Mouse (Mus musculus): Measurements from ENCODE around the gene Gbp8. TPM values are rescaled to one million over a fixed set of nuclear protein-coding genes. Genes with fewer than 3 reads are reported as not detected.
"Not testable (repeated sequence)": the region's sequence is repeated elsewhere in the genome, so short reads cannot be mapped to it uniquely, and the experiment has no call there.

Gene Gbp8
- 1.4 TPM in 2 replicates for polyA plus RNA-seq (2014; fragmentation: Nextera tagmentation; extraction: Ambion mirVana)

- not testable (repeated sequence) for H3K27ac ChIP-seq (ENCODE audit: low read depth, low read length); H3K4me1 ChIP-seq (replicated peaks; ENCODE audit: control insufficient read depth, insufficient read depth, low read length); H3K9ac ChIP-seq (ENCODE audit: low read depth, low read length); H3K4me2 ChIP-seq; H3K9me3 ChIP-seq (ENCODE audit: control insufficient read depth, low read length); H3K27me3 ChIP-seq (replicated peaks; ENCODE audit: control insufficient read depth, insufficient read depth, low read length); ATAC-seq (replicated peaks; ENCODE audit: low FRiP score); H3K36me3 ChIP-seq (ENCODE audit: control insufficient read depth, insufficient read depth, low read length); DNase-seq (ENCODE audit: low spot score); H3K4me3 ChIP-seq (ENCODE audit: low read depth, low read length)
- WGBS: 15% methylated on average over 2 of the region's 2 CpGs
Measured at GRCm38 (mm10) chr5:105139409-105140088, at the start of gene Gbp8, which contains the start of the genes Gbp9 and Gbp4. Gbp8 (minus strand) TSS chr5:105139540. Gbp9 (minus strand) TSS chr5:105139539. Gbp4 (minus strand) TSS chr5:105139586.

GRCm38 (mm10) chr5:105181446-105181845 is 42.1 kb upstream of the Gbp8 start:
- Histone ChIP-seq H3K27ac (ENCODE audit: low read depth, low read length) (no peak overlapping the region), H3K9me3 (ENCODE audit: control insufficient read depth, low read length) (no peaks in the 10 kb centered on the region), H3K4me3 (ENCODE audit: low read depth, low read length) (no peak overlapping the region), H3K4me2 (no peak overlapping the region), H3K4me1 (replicated peaks; ENCODE audit: control insufficient read depth, insufficient read depth, low read length) (no peaks in the 10 kb centered on the region), H3K36me3 (ENCODE audit: control insufficient read depth, insufficient read depth, low read length) (no peaks in the 10 kb centered on the region), H3K27me3 (replicated peaks; ENCODE audit: control insufficient read depth, insufficient read depth, low read length) (no peaks in the 10 kb centered on the region), H3K9ac (ENCODE audit: low read depth, low read length) (no peak overlapping the region)
- no peak for ATAC-seq (replicated peaks; ENCODE audit: low FRiP score)
- no peak for DNase-seq (ENCODE audit: low spot score)

- Histone ChIP-seq H3K4me2 (no peak overlapping the region), H3K27me3 (replicated peaks; ENCODE audit: control insufficient read depth, insufficient read depth, low read length) (no peaks in the 10 kb centered on the region), H3K9me3 (ENCODE audit: control insufficient read depth, low read length) (no peaks in the 10 kb centered on the region), H3K27ac (ENCODE audit: low read depth, low read length) (no peak overlapping the region), H3K4me3 (ENCODE audit: low read depth, low read length) (no peak overlapping the region), H3K4me1 (replicated peaks; ENCODE audit: control insufficient read depth, insufficient read depth, low read length) (no peaks in the 10 kb centered on the region), H3K9ac (ENCODE audit: low read depth, low read length) (no peak overlapping the region), H3K36me3 (ENCODE audit: control insufficient read depth, insufficient read depth, low read length) (no peaks in the 10 kb centered on the region)
- ATAC-seq (replicated peaks; ENCODE audit: low FRiP score) (no peak), DNase-seq (ENCODE audit: low spot score) (no peak)
- WGBS: 72% methylated on average over 5 of the region's 5 CpGs
Measured at GRCm38 (mm10) chr5:105156582-105156981, 17.2 kb upstream of the Gbp8 start.

GRCm38 (mm10) chr5:105154049-105154448 is 14.7 kb upstream of the Gbp8 start:
- no peak for ATAC-seq (replicated peaks; ENCODE audit: low FRiP score)
- no peaks in the 10 kb centered on the region for H3K36me3 ChIP-seq (ENCODE audit: control insufficient read depth, insufficient read depth, low read length)
- H3K4me2 ChIP-seq: no peak overlapping the region
- H3K27me3 ChIP-seq (replicated peaks; ENCODE audit: control insufficient read depth, insufficient read depth, low read length): no peaks in the 10 kb centered on the region
- no peaks in the 10 kb centered on the region for H3K4me1 ChIP-seq (replicated peaks; ENCODE audit: control insufficient read depth, insufficient read depth, low read length)
- no peak overlapping the region for H3K27ac ChIP-seq (ENCODE audit: low read depth, low read length)
- H3K9ac ChIP-seq (ENCODE audit: low read depth, low read length): no peak overlapping the region
- H3K9me3 ChIP-seq (ENCODE audit: control insufficient read depth, low read length): no peaks in the 10 kb centered on the region
- DNase-seq (ENCODE audit: low spot score): no peak
- H3K4me3 ChIP-seq (ENCODE audit: low read depth, low read length): no peak overlapping the region

- H3K27me3 ChIP-seq (replicated peaks; ENCODE audit: control insufficient read depth, insufficient read depth, low read length); H3K36me3 ChIP-seq (ENCODE audit: control insufficient read depth, insufficient read depth, low read length); ATAC-seq (replicated peaks; ENCODE audit: low FRiP score); H3K4me1 ChIP-seq (replicated peaks; ENCODE audit: control insufficient read depth, insufficient read depth, low read length); H3K9ac ChIP-seq (ENCODE audit: low read depth, low read length); H3K4me3 ChIP-seq (ENCODE audit: low read depth, low read length); H3K4me2 ChIP-seq; DNase-seq (ENCODE audit: low spot score); H3K27ac ChIP-seq (ENCODE audit: low read depth, low read length); H3K9me3 ChIP-seq (ENCODE audit: control insufficient read depth, low read length): not testable (repeated sequence)
- WGBS: 55% methylated on average over 2 of the region's 2 CpGs
Measured at GRCm38 (mm10) chr5:105148062-105148461, 8.7 kb upstream of the Gbp8 start.

- no peaks in the 10 kb centered on the region for H3K36me3 ChIP-seq (ENCODE audit: control insufficient read depth, insufficient read depth, low read length)
- H3K27me3 ChIP-seq (replicated peaks; ENCODE audit: control insufficient read depth, insufficient read depth, low read length): no peaks in the 10 kb centered on the region
- H3K4me1 ChIP-seq (replicated peaks; ENCODE audit: control insufficient read depth, insufficient read depth, low read length): no peaks in the 10 kb centered on the region
- ATAC-seq (replicated peaks; ENCODE audit: low FRiP score) (no peak), DNase-seq (ENCODE audit: low spot score) (no peak)
- no peak overlapping the region for H3K4me2 ChIP-seq
- H3K4me3 ChIP-seq (ENCODE audit: low read depth, low read length): no peak overlapping the region
- H3K27ac ChIP-seq (ENCODE audit: low read depth, low read length): no peak overlapping the region
- no peaks in the 10 kb centered on the region for H3K9me3 ChIP-seq (ENCODE audit: control insufficient read depth, low read length)
- no peak overlapping the region for H3K9ac ChIP-seq (ENCODE audit: low read depth, low read length)
Measured at GRCm38 (mm10) chr5:105146447-105146846, 7.1 kb upstream of the Gbp8 start.

- H3K4me1 ChIP-seq (replicated peaks; ENCODE audit: control insufficient read depth, insufficient read depth, low read length); H3K27ac ChIP-seq (ENCODE audit: low read depth, low read length); DNase-seq (ENCODE audit: low spot score); ATAC-seq (replicated peaks; ENCODE audit: low FRiP score); H3K9me3 ChIP-seq (ENCODE audit: control insufficient read depth, low read length); H3K4me3 ChIP-seq (ENCODE audit: low read depth, low read length); H3K4me2 ChIP-seq; H3K9ac ChIP-seq (ENCODE audit: low read depth, low read length); H3K27me3 ChIP-seq (replicated peaks; ENCODE audit: control insufficient read depth, insufficient read depth, low read length); H3K36me3 ChIP-seq (ENCODE audit: control insufficient read depth, insufficient read depth, low read length): not testable (repeated sequence)
- 43% methylated on average over 3 of the region's 3 CpGs for WGBS
Measured at GRCm38 (mm10) chr5:105145731-105146130, 6.4 kb upstream of the Gbp8 start.

- H3K4me2 ChIP-seq; H3K27me3 ChIP-seq (replicated peaks; ENCODE audit: control insufficient read depth, insufficient read depth, low read length); H3K36me3 ChIP-seq (ENCODE audit: control insufficient read depth, insufficient read depth, low read length); H3K9me3 ChIP-seq (ENCODE audit: control insufficient read depth, low read length); H3K4me3 ChIP-seq (ENCODE audit: low read depth, low read length); H3K9ac ChIP-seq (ENCODE audit: low read depth, low read length); H3K4me1 ChIP-seq (replicated peaks; ENCODE audit: control insufficient read depth, insufficient read depth, low read length); DNase-seq (ENCODE audit: low spot score); H3K27ac ChIP-seq (ENCODE audit: low read depth, low read length); ATAC-seq (replicated peaks; ENCODE audit: low FRiP score): not testable (repeated sequence)
- WGBS: 53% methylated on average over 2 of the region's 2 CpGs
Measured at GRCm38 (mm10) chr5:105140089-105140810, 910 bp upstream of the Gbp8 start.

GRCm38 (mm10) chr5:105138906-105139305 is 434 bp downstream of the Gbp8 start:
- Histone ChIP-seq H3K27ac (ENCODE audit: low read depth, low read length) (no peak overlapping the region), H3K4me1 (replicated peaks; ENCODE audit: control insufficient read depth, insufficient read depth, low read length) (no peaks in the 10 kb centered on the region), H3K9me3 (ENCODE audit: control insufficient read depth, low read length) (no peaks in the 10 kb centered on the region), H3K4me2 (no peak overlapping the region), H3K4me3 (ENCODE audit: low read depth, low read length) (no peak overlapping the region), H3K9ac (ENCODE audit: low read depth, low read length) (no peak overlapping the region), H3K36me3 (ENCODE audit: control insufficient read depth, insufficient read depth, low read length) (no peaks in the 10 kb centered on the region), H3K27me3 (replicated peaks; ENCODE audit: control insufficient read depth, insufficient read depth, low read length) (no peaks in the 10 kb centered on the region)
- ATAC-seq (replicated peaks; ENCODE audit: low FRiP score) (peak; percentile 29; the same call in 1 of the 2 replicates), DNase-seq (ENCODE audit: low spot score) (no peak)
- 87% methylated on average over 1 of the region's 1 CpGs for WGBS

All from liver, embryonic 11.5 days (tissue).